Mouse (Mus musculus) midbrain, embryonic 12.5 days (tissue): ENCODE measurements around the gene Nsun2. TPM values are rescaled to one million over a fixed set of nuclear protein-coding genes. Genes with fewer than 3 reads are reported as not detected.
A peak's percentile ranks its signal among the peaks of the same experiment; 100 is the strongest.

ENCODE experiments used
- ATAC-seq: fragments of 200-750 bp; cut with Nextera tagmentation; 2 replicates; pipeline ENCODE4 v1.8.0; 2017; ENCODE audit warnings: low read depth, moderate TSS enrichment, moderate library complexity; ENCODE audit not compliant: low FRiP score
- H3K27ac ChIP-seq: fragments of 300-500 bp; sonication (generic); replicated peaks from 2 replicates; pipeline ENCODE4 v1.5.1; 2016; ENCODE audit warnings: mild to moderate bottlenecking
- H3K27me3 ChIP-seq: fragments of 300-500 bp; sonication (generic); 2 replicates; pipeline ENCODE4 v1.6.1; 2016; ENCODE audit warnings: mild to moderate bottlenecking
- H3K36me3 ChIP-seq: fragments of 300-500 bp; sonication (generic); 2 replicates; pipeline ENCODE4 v1.6.1; 2016
- H3K4me1 ChIP-seq: fragments of 300-500 bp; sonication (generic); 2 replicates; pipeline ENCODE4 v1.6.1; 2016
- H3K4me2 ChIP-seq: fragments of 300-500 bp; sonication (generic); replicated peaks from 2 replicates; pipeline ENCODE4 v1.6.1; 2016; ENCODE audit warnings: mild to moderate bottlenecking, moderate library complexity
- H3K4me3 ChIP-seq: fragments of 300-500 bp; sonication (generic); 2 replicates; pipeline ENCODE4 v1.5.1; 2016; ENCODE audit warnings: mild to moderate bottlenecking
- H3K9ac ChIP-seq: fragments of 300-500 bp; sonication (generic); replicated peaks from 2 replicates; pipeline ENCODE4 v1.6.1; 2016; ENCODE audit warnings: mild to moderate bottlenecking, moderate library complexity
- H3K9me3 ChIP-seq: fragments of 300-500 bp; sonication (generic); 2 replicates; pipeline ENCODE4 v1.6.1; 2016; ENCODE audit warnings: mild to moderate bottlenecking
- WGBS: fragments of 180-500 bp; shearing (Covaris S2); methylation state at CpG from one replicate; pipeline ENCODE4 v1.1.7; 2016; 5-methylcytosine and 5-hydroxymethylcytosine counted together
- polyA plus RNA-seq: library from polyadenylated mRNA; unstranded; fragments of >200 nt; fragmentation: Nextera tagmentation; extraction: Ambion mirVana; gene quantifications from 2 replicates; pipeline ENCODE4 v1.2.1, GENCODE M21; 2016

Nsun2 gene
- polyA plus RNA-seq, 1 experiment from 2014 or later, result 102 TPM

- Histone ChIP-seq H3K4me2 (no peak overlapping the region), H3K9me3 (no peaks in the 10 kb centered on the region), H3K4me1 (no peaks in the 10 kb centered on the region), H3K27ac (no peak overlapping the region), H3K27me3 (no peaks in the 10 kb centered on the region), H3K36me3 (no peaks in the 10 kb centered on the region), H3K9ac (no peak overlapping the region), H3K4me3 (no peak overlapping the region)
- ATAC-seq, result no peak
- WGBS, result 93% methylated on average over 5 of the region's 5 CpGs
Measured at GRCm38 (mm10) chr13:69601321-69601720, 67.8 kb downstream of the Nsun2 start.

DNA sequence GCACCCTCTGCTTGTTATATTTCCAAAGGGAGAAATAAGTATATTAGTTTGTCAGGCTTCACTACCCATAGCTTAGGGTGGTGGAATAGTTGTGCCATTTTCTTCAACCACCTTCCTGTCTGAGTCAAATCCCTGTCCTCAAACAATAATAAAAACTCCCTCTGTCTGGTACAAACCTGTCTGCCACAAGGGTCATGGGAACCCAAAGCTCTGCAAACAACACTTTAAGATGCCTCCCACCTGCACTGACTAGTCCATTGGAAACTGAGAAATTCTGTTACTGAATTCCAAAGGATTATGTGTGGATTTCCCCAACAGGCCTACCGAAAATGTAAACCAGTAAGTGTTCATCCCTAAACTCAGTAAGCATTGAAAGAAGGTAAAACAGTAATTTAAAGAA, 71.1 kb downstream of the Nsun2 start:
- H3K27ac ChIP-seq, result no peak overlapping the region
- H3K36me3 ChIP-seq, result no peaks in the 10 kb centered on the region
- WGBS, result 79% methylated on average over 1 of the region's 1 CpGs
- no peak overlapping the region for H3K4me2 ChIP-seq
- no peaks in the 10 kb centered on the region for H3K27me3 ChIP-seq
- H3K4me1 ChIP-seq, result 0 out of 2 replicates have a peak, but pooled peaks cover 2% of the 10 kb centered on the region
- no peak overlapping the region for H3K4me3 ChIP-seq
- no peaks in the 10 kb centered on the region for H3K9me3 ChIP-seq
- no peak overlapping the region for H3K9ac ChIP-seq
- ATAC-seq, result no peak

DNA sequence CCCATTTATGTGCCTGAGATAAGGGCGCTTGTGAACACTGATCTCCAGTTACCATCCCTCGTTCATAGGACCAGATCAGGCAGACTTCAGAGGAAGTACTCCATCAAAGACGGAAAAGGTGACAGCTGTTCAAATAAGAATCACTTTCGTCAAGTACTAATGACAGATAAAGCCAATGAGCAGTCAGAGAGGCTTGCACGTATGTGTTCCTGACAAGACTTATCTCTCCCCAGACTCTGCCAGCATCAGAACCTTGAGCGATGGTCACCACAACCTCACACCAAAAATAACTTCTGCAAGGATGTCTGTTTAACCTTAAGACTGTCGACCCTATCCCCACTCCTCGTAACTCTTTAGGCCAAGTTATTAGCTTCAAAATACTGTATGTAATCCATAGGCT, 75.2 kb downstream of the Nsun2 start:
- Histone ChIP-seq H3K4me2 (no peak overlapping the region), H3K9me3 (no peaks in the 10 kb centered on the region), H3K4me3 (no peak overlapping the region), H3K4me1 (peaks cover 24% of the 10 kb centered on the region), H3K36me3 (no peaks in the 10 kb centered on the region), H3K27ac (no peak overlapping the region), H3K27me3 (no peaks in the 10 kb centered on the region), H3K9ac (no peak overlapping the region)
- 87% methylated on average over 8 of the region's 8 CpGs for WGBS
- no peak for ATAC-seq

- peak overlapping the region; percentile 91 for H3K4me2 ChIP-seq
- no peak overlapping the region for H3K27ac ChIP-seq
- H3K9me3 ChIP-seq, result no peaks in the 10 kb centered on the region
- no peaks in the 10 kb centered on the region for H3K27me3 ChIP-seq
- H3K4me1 ChIP-seq, result peaks cover 24% of the 10 kb centered on the region
- peak overlapping the region; percentile 98 for H3K4me3 ChIP-seq
- H3K9ac ChIP-seq, result peak overlapping the region; percentile 60
- ATAC-seq, result no peak
- 1% methylated on average over 40 of the region's 40 CpGs for WGBS
- H3K36me3 ChIP-seq, result peaks cover 16% of the 10 kb centered on the region
Measured at GRCm38 (mm10) chr13:69610751-69611397, 77.3 kb downstream of the Nsun2 start.

DNA sequence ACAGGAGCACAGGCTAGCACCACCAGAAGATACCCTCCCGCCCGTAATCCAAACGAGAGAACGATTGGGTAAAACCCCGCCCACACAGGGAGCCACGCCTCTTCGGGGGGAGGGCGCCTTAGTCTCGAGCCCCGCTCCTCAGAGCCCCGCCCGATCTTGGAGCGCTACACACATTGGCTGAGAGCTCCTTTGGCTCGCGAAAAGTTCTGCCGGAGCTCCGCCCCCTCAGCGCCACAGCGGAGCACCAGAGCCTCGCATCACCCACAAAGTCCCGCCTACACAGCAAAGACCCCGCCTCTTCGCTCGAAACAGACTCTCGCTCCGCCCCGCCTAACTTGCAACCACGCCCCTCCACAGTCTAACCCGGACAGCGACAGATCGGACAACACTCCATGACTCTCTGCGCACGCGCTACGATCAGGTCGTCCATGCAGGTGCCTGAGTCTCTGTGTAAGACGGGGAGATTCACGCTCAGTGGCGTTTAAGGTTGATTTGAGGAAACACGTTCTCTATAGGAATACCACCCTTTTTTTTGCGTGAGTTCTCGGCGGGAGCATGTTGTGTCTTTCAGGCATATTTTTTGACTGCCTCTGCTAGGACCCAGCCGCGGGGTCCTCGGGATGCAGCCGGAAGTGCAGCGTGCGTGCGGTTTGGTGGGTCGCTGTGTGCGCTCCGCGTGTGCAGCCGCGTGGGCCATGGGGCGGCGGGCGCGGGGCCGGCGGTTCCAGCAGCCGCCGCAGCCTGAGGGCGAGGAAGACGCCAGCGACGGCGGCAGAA, 78.0 kb downstream of the Nsun2 start, which contains the start of gene Srd5a1:
Gene Srd5a1 (minus strand): TSS at position 45 of the 777 bp plus-strand sequence.
- H3K9ac ChIP-seq, result peak within 1 kb of the TSS; percentile 73
- ATAC-seq, result peak; percentile 99
- peak within 1 kb of the TSS; percentile 98 for H3K4me3 ChIP-seq
- H3K4me2 ChIP-seq, result peak within 1 kb of the TSS; percentile 91
- H3K4me1 ChIP-seq, result peaks cover 24% of the 10 kb centered on the region
- H3K27ac ChIP-seq, result peak within 1 kb of the TSS; percentile 52
- under 1% methylated on average over 68 of the region's 69 CpGs for WGBS
- H3K9me3 ChIP-seq, result no peaks in the 10 kb centered on the region
- H3K36me3 ChIP-seq, result peaks cover 22% of the 10 kb centered on the region
- no peaks in the 10 kb centered on the region for H3K27me3 ChIP-seq

- H3K27me3 ChIP-seq, result no peaks in the 10 kb centered on the region
- H3K4me1 ChIP-seq, result peaks cover 24% of the 10 kb centered on the region
- H3K27ac ChIP-seq, result peak overlapping the region; percentile 52
- H3K4me2 ChIP-seq, result peak overlapping the region; percentile 91
- no peak for ATAC-seq
- peaks cover 28% of the 10 kb centered on the region for H3K36me3 ChIP-seq
- peak overlapping the region; percentile 98 for H3K4me3 ChIP-seq
- no peaks in the 10 kb centered on the region for H3K9me3 ChIP-seq
- H3K9ac ChIP-seq, result peak overlapping the region; percentile 73
- 1% methylated on average over 24 of the region's 24 CpGs for WGBS
Measured at GRCm38 (mm10) chr13:69612175-69612544, 78.6 kb downstream of the Nsun2 start.

- H3K4me3 ChIP-seq, result no peak overlapping the region
- no peak overlapping the region for H3K27ac ChIP-seq
- H3K36me3 ChIP-seq, result peaks cover 66% of the 10 kb centered on the region
- peaks cover 12% of the 10 kb centered on the region for H3K4me1 ChIP-seq
- H3K9ac ChIP-seq, result no peak overlapping the region
- WGBS, result 93% methylated on average over 6 of the region's 6 CpGs
- no peaks in the 10 kb centered on the region for H3K9me3 ChIP-seq
- H3K4me2 ChIP-seq, result no peak overlapping the region
- ATAC-seq, result no peak
- no peaks in the 10 kb centered on the region for H3K27me3 ChIP-seq
Measured at GRCm38 (mm10) chr13:69616716-69617115, 83.2 kb downstream of the Nsun2 start.

DNA sequence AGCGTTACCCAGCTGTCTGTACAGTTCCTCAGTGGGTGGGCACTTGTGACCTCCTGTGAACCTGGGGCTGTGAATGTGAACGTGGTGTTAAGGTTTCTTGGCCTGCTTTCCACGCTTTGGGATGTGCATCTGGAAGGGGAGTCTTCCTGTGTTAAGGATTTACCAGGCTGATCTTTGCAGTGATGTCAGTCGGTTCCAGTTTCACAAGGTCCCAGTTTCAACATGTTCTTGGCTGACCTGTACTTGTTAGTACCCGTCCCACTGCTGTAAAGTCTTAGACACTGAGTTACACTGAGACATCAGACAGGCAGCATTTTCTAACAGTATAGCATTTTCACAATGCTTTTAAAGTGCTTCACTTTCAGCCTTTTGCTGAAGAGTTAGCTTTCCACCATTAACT, 90.3 kb downstream of the Nsun2 start:
- 84% methylated on average over 5 of the region's 5 CpGs for WGBS
- ATAC-seq, result no peak
- no peaks in the 10 kb centered on the region for H3K27me3 ChIP-seq
- no peaks in the 10 kb centered on the region for H3K9me3 ChIP-seq
- H3K4me3 ChIP-seq, result no peak overlapping the region
- no peak overlapping the region for H3K27ac ChIP-seq
- no peak overlapping the region for H3K4me2 ChIP-seq
- H3K9ac ChIP-seq, result no peak overlapping the region
- H3K4me1 ChIP-seq, result no peaks in the 10 kb centered on the region
- H3K36me3 ChIP-seq, result peaks cover 90% of the 10 kb centered on the region

DNA sequence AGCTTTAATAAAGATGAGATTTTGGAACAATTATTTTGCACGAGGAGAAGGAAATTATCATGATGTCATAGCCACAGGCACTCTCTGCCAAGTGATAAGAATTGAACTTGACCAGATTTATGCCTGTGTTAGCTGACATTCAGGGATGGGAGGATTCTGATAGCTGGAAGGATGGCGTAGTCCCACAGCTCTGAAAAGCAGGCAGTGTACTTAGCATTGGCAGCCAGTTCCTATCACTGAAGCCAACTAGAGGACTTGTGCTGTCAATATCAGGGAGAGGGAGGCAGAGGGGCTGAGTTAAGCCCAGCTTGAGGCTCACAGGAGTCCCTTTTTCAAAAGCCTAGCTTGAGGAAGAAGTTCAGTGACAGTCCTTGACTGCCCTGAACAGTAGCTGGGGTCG, 91.0 kb downstream of the Nsun2 start:
- Histone ChIP-seq H3K9ac (no peak overlapping the region), H3K36me3 (peaks cover 90% of the 10 kb centered on the region), H3K4me1 (no peaks in the 10 kb centered on the region), H3K27me3 (no peaks in the 10 kb centered on the region), H3K4me3 (no peak overlapping the region), H3K4me2 (no peak overlapping the region), H3K27ac (no peak overlapping the region), H3K9me3 (no peaks in the 10 kb centered on the region)
- ATAC-seq, result no peak
- WGBS, result 96% methylated on average over 3 of the region's 3 CpGs

DNA sequence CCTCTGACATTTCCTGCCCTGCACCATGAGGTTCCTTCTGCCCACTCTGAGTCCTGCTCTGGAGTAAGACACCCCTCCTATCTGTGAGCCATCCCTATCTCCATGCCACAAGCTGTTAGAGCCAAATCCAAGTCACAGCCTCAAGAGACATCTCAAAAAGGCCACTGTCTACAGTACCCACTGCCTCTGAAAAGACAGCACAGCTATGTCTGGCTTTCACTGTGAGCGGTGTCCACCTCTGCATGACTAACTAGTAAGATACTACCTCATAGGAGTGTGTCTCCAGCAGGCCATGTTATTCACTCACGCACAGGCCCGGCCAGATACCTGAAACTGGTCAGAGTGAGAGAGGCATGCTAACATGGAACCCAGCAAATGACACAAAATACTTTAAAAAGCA, 94.4 kb downstream of the Nsun2 start:
- Histone ChIP-seq H3K36me3 (peaks cover 100% of the 10 kb centered on the region), H3K9ac (no peak overlapping the region), H3K4me2 (no peak overlapping the region), H3K4me1 (no peaks in the 10 kb centered on the region), H3K4me3 (no peak overlapping the region), H3K27ac (no peak overlapping the region), H3K9me3 (no peaks in the 10 kb centered on the region), H3K27me3 (no peaks in the 10 kb centered on the region)
- WGBS, result 98% methylated on average over 3 of the region's 3 CpGs
- no peak for ATAC-seq

- H3K9me3 ChIP-seq, result no peaks in the 10 kb centered on the region
- peaks cover 100% of the 10 kb centered on the region for H3K36me3 ChIP-seq
- H3K4me1 ChIP-seq, result no peaks in the 10 kb centered on the region
- H3K27ac ChIP-seq, result no peak overlapping the region
- no peak overlapping the region for H3K4me2 ChIP-seq
- no peaks in the 10 kb centered on the region for H3K27me3 ChIP-seq
- ATAC-seq, result no peak
- no peak overlapping the region for H3K9ac ChIP-seq
- WGBS, result 85% methylated on average over 8 of the region's 8 CpGs
- no peak overlapping the region for H3K4me3 ChIP-seq
Measured at GRCm38 (mm10) chr13:69630576-69630975, 97.0 kb downstream of the Nsun2 start.

DNA sequence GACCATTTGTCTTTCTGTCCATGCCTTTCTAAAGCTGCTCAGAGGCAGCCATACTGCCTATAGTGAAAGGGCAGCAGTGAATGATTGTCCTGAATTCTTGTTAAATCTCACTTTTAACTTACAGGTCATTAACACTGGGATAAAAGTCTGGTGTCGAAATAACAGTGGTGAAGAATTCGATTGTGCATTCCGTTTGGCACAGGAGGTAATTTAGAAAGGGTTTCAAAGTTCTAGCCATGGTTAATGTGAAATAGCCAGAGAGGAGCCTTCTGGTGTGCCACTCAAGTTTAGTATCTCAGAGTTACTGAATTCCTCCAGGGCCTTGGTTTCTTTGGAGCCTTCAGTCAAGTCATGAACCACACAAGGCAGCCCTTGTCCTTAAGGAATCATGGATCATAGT, 97.6 kb downstream of the Nsun2 start:
- H3K27ac ChIP-seq, result no peak overlapping the region
- H3K4me1 ChIP-seq, result no peaks in the 10 kb centered on the region
- WGBS, result 91% methylated on average over 3 of the region's 3 CpGs
- no peak overlapping the region for H3K4me3 ChIP-seq
- no peak overlapping the region for H3K9ac ChIP-seq
- peaks cover 100% of the 10 kb centered on the region for H3K36me3 ChIP-seq
- no peak for ATAC-seq
- H3K27me3 ChIP-seq, result no peaks in the 10 kb centered on the region
- no peaks in the 10 kb centered on the region for H3K9me3 ChIP-seq
- H3K4me2 ChIP-seq, result no peak overlapping the region
